Mouse (Mus musculus) v-Abl transformed pro-B cells (cell line): ENCODE data around the gene Slc8a1.

ENCODE experiments used
- in situ Hi-C, 2 experiments: fragments of 400-800 bp; cut with MboI; formaldehyde crosslinking; loops; one replicate each; pipeline ENCODE4 v1.15.1; 2025; ENCODE audit not compliant: unreplicated experiment in 2 of 2

Gene Slc8a1

GRCm38 (mm10) chr17:81518316-81519025 lies 219.7 kb downstream of the Slc8a1 start:
- in situ Hi-C loops, result no loop called here

- in situ Hi-C loops, result no loop called here
Observed at GRCm38 (mm10) chr17:81516155-81516554, 222.0 kb downstream of the Slc8a1 start.

DNA sequence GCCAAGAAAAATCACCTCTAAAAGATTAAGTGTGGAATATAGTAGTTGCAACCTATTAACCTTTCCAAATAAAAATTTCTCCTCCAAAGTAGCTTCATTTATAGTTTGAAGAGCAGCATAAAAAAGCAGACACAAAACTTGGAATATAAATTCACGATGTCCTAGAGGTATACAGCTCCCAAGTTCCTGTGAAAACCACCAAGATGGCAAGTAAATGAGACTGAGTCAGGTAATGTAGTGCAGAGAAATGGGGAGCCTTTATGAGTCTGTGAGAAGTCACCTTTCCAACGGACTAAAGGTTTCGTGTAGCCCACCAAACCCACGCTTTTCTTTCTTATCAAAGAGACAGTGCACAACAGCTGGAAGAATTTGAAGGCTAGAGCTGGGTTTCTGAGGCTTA lies 224.2 kb downstream of the Slc8a1 start:
- in situ Hi-C loops, result no loop called here

- in situ Hi-C loops, result no loop called here
Observed at GRCm38 (mm10) chr17:81513368-81513958, 224.7 kb downstream of the Slc8a1 start.

- in situ Hi-C loops, result no loop called here
Observed at GRCm38 (mm10) chr17:81505162-81505685, 233.0 kb downstream of the Slc8a1 start.

GRCm38 (mm10) chr17:81504040-81504439 lies 234.1 kb downstream of the Slc8a1 start:
- in situ Hi-C loops, result no loop called here

- in situ Hi-C loops, result no loop called here
Observed at GRCm38 (mm10) chr17:81502732-81503131, 235.4 kb downstream of the Slc8a1 start.

DNA sequence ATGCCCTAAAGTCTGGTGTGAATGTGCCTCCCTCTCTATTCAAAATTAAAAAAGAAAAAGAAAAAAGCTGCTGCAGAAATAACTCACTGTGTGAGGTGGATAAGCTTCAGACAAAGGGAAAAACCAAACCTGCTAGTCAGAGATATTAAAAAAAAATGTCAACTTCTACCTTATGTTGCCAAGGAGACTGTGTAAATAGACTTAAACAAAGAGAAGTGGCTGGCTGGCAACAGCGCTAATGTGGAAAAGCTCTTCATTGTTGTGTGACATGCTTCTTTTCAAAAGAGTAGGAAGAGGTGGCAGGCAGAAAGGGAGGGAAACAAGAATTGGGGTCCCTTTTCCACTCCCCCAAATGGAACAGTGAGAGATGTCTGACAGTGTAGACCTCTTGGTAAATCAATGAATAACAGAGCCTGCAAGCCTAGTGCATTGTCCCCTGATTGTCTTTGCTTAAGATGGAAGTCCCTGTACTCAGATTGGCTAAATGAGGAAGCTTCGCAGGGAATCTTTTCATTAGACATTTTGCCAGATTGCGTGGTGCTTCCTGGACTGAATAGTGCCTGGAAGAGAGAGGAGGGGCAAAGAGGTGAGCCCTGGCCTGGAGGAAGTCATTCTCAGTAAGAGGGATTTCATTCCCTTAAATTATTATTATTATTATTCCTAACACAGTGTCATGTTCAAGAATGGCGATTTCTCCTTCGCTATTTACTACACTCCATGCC lies 237.3 kb downstream of the Slc8a1 start:
- in situ Hi-C loops, result no loop called here

DNA sequence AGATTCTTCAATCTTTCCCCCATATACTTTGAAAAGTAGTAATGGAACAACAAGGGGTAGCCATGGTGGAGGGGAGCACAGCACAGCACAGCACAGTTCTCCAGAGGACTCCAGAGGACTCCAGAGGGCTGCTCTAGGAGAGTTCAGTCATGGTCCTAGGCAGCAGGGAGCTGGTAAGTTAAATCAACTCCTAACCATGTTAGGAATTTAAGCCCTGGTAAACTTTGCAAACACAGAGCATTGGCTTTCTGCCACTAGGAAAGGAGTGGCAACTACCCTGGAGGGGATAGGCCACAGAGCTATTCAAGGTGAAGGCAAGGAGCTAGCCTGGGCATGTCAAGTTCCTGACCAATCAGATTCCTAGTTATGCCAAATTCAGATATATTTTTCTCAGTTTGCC lies 240.3 kb downstream of the Slc8a1 start:
- in situ Hi-C loops, result no loop called here

DNA sequence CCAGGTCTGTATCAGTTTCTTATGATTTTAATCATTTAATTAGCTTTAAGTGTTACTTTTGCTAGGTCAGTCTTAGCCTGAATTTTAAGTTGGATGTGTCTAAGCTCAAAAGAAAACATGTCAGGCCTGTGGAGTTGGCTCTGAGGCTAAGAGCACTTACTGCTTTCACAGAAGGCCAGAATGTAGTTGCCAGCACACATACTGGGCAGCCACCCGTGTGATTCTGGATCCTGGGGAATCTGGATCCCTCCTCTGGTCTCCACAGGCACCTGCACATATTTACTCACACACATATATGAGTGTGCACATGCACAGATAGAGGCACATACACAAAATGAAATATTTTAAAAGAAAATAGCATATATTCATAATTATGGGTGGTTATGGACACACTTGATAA lies 241.6 kb downstream of the Slc8a1 start:
- in situ Hi-C loops, result no loop called here

DNA sequence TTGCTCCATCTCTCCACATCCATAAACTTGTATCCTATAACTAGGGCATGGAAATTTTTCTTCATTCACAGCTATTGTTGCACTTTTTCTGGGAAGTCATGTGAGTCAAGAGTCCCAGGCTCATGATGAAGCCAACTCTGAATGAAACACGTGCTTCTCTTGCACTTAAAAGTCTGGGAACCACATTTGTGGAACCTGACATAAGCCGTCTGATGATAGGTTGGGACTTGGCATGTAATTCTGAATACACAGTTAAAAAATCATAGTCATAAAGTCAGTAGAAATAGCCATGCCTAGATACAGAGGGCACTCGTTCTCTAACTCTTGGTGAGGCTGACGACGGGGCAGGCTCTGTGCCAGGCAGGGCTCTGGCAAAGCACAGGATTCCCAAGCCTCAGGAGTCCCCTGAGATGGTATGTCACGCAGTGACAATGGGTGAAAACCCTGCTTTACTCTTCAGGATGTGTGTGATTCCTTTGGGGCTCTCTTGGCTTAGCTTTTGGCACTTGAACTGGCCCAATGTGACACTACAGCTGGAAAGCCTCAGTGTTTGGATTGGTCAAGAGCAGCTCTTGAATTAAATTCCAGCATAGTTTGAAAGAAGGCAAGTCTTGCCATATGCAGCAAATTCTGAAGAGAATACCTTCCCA lies 245.8 kb downstream of the Slc8a1 start:
- in situ Hi-C loops, result no loop called here

DNA sequence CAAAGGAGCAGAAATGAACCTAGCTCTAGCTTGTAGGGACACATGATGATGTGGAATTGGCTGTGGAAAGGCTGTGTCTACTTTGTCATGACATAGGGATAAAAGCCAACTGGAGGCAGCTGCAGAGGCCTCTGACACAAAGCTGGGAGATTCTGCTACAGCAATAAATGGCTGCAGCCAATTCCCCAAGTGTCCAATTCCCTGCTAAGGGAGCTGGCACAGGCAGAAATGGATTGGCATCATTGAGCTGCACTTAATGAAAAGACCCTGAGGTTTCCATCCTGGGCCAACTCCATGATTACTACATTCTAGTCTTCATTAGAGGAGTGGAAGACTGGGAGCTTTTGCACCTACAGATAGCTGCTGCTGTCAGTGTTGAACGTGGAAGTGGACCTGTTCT lies 251.8 kb downstream of the Slc8a1 start:
- in situ Hi-C loops, result no loop called here

GRCm38 (mm10) chr17:81481843-81482490 lies 256.2 kb downstream of the Slc8a1 start:
- in situ Hi-C loops, result no loop called here

- in situ Hi-C loops, result no loop called here
Observed at GRCm38 (mm10) chr17:81480351-81481161, 257.6 kb downstream of the Slc8a1 start.

GRCm38 (mm10) chr17:81479807-81480206 lies 258.4 kb downstream of the Slc8a1 start:
- in situ Hi-C loops, result no loop called here

DNA sequence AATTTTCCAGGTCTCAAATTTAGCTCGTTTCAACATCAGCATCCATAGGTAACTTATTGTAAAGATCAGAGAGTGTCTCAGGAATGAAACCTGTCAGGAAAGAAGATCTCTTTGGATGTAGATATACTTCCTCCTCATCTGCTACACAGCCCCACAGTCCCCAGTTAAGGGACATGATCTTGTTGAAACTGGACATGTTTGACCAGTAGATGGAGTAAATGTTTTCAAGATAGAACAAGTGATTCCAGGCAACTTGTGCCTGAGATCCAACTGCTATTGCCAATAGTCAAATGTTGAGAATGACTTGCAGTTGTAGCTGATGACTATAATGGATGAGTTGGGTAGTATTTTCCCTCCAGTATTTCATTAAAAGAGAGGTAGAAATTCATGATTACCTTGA lies 260.8 kb downstream of the Slc8a1 start:
- in situ Hi-C loops, result no loop called here

DNA sequence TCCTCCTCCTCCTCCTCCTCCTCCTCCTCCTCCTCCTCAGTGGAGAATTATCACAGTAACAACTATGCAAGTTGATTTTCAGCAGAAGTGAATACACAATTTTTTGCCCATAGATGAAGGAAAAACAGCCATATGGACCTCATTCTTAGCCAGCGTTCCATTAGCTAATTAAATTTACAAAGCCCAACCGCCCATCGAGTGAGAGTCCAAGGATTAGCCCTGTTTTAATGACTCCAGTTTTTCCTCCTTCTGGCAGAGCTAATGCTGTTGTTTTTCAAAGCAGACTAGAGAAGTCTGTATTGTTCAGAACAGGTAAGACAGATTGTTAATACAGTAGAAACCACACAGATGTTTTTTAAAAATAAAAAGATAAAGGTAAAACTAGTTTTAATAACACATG lies 264.8 kb downstream of the Slc8a1 start:
- in situ Hi-C loops, result no loop called here

DNA sequence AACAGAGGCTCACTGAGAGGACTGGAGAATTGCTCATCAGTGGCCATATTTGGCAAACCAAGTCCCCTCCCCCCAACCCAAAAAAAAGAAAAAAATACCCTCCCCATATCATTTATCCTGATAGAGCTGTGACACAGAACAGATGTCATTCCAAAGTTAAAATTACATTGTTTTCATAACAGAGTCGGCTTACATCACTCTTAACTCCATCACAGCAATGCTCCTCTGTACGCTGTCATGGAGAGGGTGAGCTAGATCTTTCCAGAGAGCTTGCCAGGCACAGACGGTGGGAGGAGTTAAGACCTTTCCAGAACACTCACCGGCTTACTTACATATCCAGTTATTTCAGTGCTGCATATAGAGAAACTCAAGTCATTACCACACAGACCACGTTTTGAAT lies 269.2 kb downstream of the Slc8a1 start:
- in situ Hi-C loops, result no loop called here

DNA sequence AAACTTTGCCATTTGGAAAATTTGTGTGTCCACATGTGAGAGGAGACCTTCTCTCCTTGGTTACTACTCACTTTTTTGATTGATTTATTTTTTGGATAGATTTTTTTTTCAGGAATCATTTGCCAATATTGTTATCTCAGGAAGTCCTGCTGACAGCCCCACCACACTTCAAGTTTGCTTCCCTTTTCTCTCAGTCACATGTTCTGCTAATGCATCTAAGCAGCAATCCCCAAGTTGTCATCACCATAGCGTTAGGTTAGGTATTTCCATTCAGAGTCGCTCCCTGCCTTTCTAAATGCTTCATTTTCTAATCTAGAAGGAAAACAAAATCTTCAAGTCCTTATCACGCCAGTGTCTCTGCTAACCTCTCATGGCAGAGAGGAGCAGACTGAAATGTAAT lies 278.8 kb downstream of the Slc8a1 start:
- in situ Hi-C loops, result no loop called here

GRCm38 (mm10) chr17:81455977-81456376 lies 282.2 kb downstream of the Slc8a1 start:
- in situ Hi-C loops, result no loop called here
